Mouse (Mus musculus): ENCODE measurements around the gene Dglucy.

Gene Dglucy

GRCm38 (mm10) chr12:100772230-100772984, 6.5 kb upstream of the Dglucy start:
- no peak for TF ChIP-seq GATA4 (IDR thresholded peaks at IDR 0.05; ENCODE audit: insufficient replicate concordance, low read length)

- no peak for TF ChIP-seq GATA4 (IDR thresholded peaks at IDR 0.05; ENCODE audit: insufficient replicate concordance, low read length)
These were observed 4.1 kb upstream of the Dglucy start for GRCm38 (mm10) chr12:100774756-100775155.

GRCm38 (mm10) chr12:100775291-100775690, 3.6 kb upstream of the Dglucy start:
- TF ChIP-seq GATA4 (IDR thresholded peaks at IDR 0.05; ENCODE audit: insufficient replicate concordance, low read length), result no peak

- no peak for TF ChIP-seq GATA4 (IDR thresholded peaks at IDR 0.05; ENCODE audit: insufficient replicate concordance, low read length)
These were observed 2.8 kb upstream of the Dglucy start for GRCm38 (mm10) chr12:100775911-100776581.

- TF ChIP-seq GATA4 (IDR thresholded peaks at IDR 0.05; ENCODE audit: insufficient replicate concordance, low read length), result no peak
These were observed 1.9 kb upstream of the Dglucy start for GRCm38 (mm10) chr12:100776991-100777390.

GRCm38 (mm10) chr12:100778276-100778933, 452 bp upstream of the Dglucy start:
- TF ChIP-seq GATA4 (IDR thresholded peaks at IDR 0.05; ENCODE audit: insufficient replicate concordance, low read length), result no peak

- TF ChIP-seq GATA4 (IDR thresholded peaks at IDR 0.05; ENCODE audit: insufficient replicate concordance, low read length), result no peak
These were observed 1.6 kb downstream of the Dglucy start for GRCm38 (mm10) chr12:100780416-100780815.

- TF ChIP-seq GATA4 (IDR thresholded peaks at IDR 0.05; ENCODE audit: insufficient replicate concordance, low read length), result no peak
These were observed 2.7 kb downstream of the Dglucy start for GRCm38 (mm10) chr12:100781428-100782120.

- no peak for TF ChIP-seq GATA4 (IDR thresholded peaks at IDR 0.05; ENCODE audit: insufficient replicate concordance, low read length)
These were observed 5.3 kb downstream of the Dglucy start for GRCm38 (mm10) chr12:100784152-100784551.

- no peak for TF ChIP-seq GATA4 (IDR thresholded peaks at IDR 0.05; ENCODE audit: insufficient replicate concordance, low read length)
These were observed 6.5 kb downstream of the Dglucy start for GRCm38 (mm10) chr12:100785344-100785743.

- TF ChIP-seq GATA4 (IDR thresholded peaks at IDR 0.05; ENCODE audit: insufficient replicate concordance, low read length), result no peak
These were observed 11.2 kb downstream of the Dglucy start for GRCm38 (mm10) chr12:100789981-100790550.

GRCm38 (mm10) chr12:100791425-100791824, 12.6 kb downstream of the Dglucy start:
- no peak for TF ChIP-seq GATA4 (IDR thresholded peaks at IDR 0.05; ENCODE audit: insufficient replicate concordance, low read length)

GRCm38 (mm10) chr12:100794450-100795230, 15.8 kb downstream of the Dglucy start:
- TF ChIP-seq GATA4 (IDR thresholded peaks at IDR 0.05; ENCODE audit: insufficient replicate concordance, low read length), result no peak; the same call in 1 of the 2 replicates

GRCm38 (mm10) chr12:100795390-100796036, 16.7 kb downstream of the Dglucy start:
- no peak for TF ChIP-seq GATA4 (IDR thresholded peaks at IDR 0.05; ENCODE audit: insufficient replicate concordance, low read length)

Data from liver, adult (tissue).